Mouse (Mus musculus) midbrain, embryonic 10.5 days (tissue): Measurements from ENCODE around the gene Gpr1. TPM values are rescaled to one million over a fixed set of nuclear protein-coding genes. Genes with fewer than 3 reads are reported as not detected.

Experiments used
- DNase-seq: peaks from one replicate; pipeline ENCODE4 v3.0.0-alpha.2; 2017; ENCODE audit warnings: low spot score
- H3K27ac ChIP-seq: fragments of 300-500 bp; sonication (generic); replicated peaks from 2 replicates; pipeline ENCODE4 v1.5.1; 2016; ENCODE audit warnings: mild to moderate bottlenecking
- H3K27me3 ChIP-seq: fragments of 300-500 bp; sonication (generic); 2 replicates; pipeline ENCODE4 v1.6.1; 2016; ENCODE audit warnings: low read depth, mild to moderate bottlenecking; ENCODE audit not compliant: poor library complexity, severe bottlenecking
- H3K36me3 ChIP-seq: fragments of 300-500 bp; sonication (generic); 2 replicates; pipeline ENCODE4 v1.6.1; 2016; ENCODE audit warnings: mild to moderate bottlenecking, moderate library complexity
- H3K4me1 ChIP-seq: fragments of 300-500 bp; sonication (generic); 2 replicates; pipeline ENCODE4 v1.6.1; 2016
- H3K4me3 ChIP-seq: fragments of 300-500 bp; sonication (generic); 2 replicates; pipeline ENCODE4 v1.5.1; 2016; ENCODE audit warnings: mild to moderate bottlenecking, moderate library complexity
- H3K9me3 ChIP-seq: fragments of 300-500 bp; sonication (generic); replicated peaks from 2 replicates; pipeline ENCODE4 v1.6.1; 2016; ENCODE audit warnings: mild to moderate bottlenecking
- WGBS: fragments of 180-500 bp; shearing (Covaris S2); methylation state at CpG from one replicate; pipeline ENCODE4 v1.1.7; 2016; 5-methylcytosine and 5-hydroxymethylcytosine counted together
- polyA plus RNA-seq: library from polyadenylated mRNA; unstranded; fragments of >200 nt; fragmentation: Nextera tagmentation; extraction: Ambion mirVana; gene quantifications from 2 replicates; pipeline ENCODE4 v1.2.1, GENCODE M21; 2016

The Gpr1 gene
- polyA plus RNA-seq, 1 experiment from 2014 or later: 0.25 TPM

DNA sequence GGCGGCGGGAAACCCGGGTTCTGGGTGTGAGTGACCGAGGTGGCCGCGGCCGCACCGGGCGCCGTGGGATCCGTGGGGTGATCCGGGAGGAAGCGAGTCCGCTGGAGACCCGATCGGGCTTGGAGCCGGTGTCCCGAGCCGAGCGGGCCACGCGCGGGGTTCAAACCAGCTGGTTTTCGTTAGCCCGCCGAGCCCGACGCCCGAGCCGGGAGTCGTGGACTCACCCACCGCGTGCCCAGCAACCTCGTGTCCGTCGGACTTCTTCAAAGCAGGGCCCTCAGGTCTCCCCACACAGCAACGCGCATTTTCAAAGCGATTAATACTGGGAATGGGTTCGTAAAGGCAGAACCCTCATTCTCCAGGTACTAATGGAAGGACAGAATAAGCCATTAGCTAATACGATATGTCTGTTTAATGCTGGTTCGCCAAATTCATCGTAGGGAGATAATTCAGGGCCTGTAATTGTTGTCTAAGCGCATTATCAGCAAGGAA is 34.1 kb upstream of the Gpr1 start:
- DNase-seq: peak; percentile 66
- 2% methylated on average over 44 of the region's 44 CpGs for WGBS

DNA sequence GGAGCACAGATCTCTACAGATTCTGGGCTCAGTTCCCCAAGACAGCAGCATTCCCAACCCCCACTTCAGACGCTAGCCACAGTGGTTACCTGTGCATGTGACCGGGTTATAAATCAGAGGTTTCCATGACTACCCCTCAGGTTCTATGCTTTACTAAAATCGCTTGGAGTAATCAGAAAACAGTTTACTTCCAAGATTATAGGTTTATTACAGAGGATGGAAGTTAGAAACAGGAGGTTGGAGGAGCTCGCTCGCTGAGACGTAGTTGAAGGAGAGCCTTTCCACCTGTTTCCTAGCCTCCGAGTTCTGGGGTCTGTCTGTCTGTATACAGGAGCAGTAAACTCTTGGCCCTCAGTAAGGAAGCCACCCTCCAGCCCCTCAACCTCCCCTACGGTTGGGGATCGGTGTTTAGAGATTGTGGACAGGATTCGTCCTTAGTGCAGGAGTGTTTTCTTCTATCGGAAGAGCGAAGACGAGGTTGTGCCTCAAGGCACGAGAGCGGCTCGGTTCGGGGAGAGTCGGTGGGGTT is 33.6 kb upstream of the Gpr1 start:
- Histone ChIP-seq H3K9me3 (no peaks in the 10 kb centered on the region), H3K4me1 (peaks cover 45% of the 10 kb centered on the region), H3K4me3 (peak overlapping the region; percentile 49), H3K36me3 (no peaks in the 10 kb centered on the region), H3K27ac (peak overlapping the region; percentile 87), H3K27me3 (peaks cover 82% of the 10 kb centered on the region)
- under 1% methylated on average over 18 of the region's 18 CpGs for WGBS
- DNase-seq: peak; percentile 65

More for the DNA sequence above, 34.1 kb upstream of the Gpr1 start:
- H3K36me3 ChIP-seq: no peaks in the 10 kb centered on the region
- H3K9me3 ChIP-seq: no peaks in the 10 kb centered on the region
- H3K4me3 ChIP-seq: peak overlapping the region; percentile 49
- peaks cover 86% of the 10 kb centered on the region for H3K27me3 ChIP-seq
- H3K4me1 ChIP-seq: peaks cover 51% of the 10 kb centered on the region
- H3K27ac ChIP-seq: peak overlapping the region; percentile 87

DNA sequence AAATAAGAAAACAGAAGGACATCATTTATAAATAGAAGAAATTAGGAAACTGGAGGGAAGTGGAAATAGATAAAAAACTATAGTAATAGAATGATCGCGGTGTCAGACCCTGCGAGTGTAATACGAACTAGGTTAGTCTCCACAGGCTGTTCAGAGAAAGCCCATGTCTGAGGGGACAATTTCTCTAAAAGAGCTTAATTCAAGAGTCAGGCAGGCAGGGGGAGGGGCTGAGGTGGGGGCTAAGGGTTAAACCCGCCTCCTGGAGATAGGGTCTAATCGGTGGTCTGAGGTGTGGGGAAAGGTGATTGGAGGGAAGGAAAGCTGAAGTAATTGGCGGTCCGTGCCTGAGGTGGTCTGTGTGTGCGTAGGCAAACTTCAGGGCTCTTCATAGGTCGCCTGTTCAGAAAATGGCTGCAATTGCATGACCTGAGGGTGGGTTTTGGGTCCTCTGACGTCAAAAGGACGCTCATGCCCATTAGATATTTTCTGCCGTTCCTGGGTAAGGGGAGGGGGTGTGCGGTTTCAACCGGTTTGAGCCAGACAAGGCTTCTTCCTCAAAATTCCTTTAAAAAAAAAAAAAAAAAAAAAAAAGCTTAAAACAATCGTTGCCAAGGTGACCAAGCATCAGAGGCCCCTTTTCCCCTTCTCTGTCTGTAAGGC is 32.6 kb upstream of the Gpr1 start:
- DNase-seq: peak; percentile 81
- Histone ChIP-seq H3K27ac (peak overlapping the region; percentile 87), H3K4me1 (peaks cover 36% of the 10 kb centered on the region), H3K27me3 (peaks cover 73% of the 10 kb centered on the region), H3K36me3 (no peaks in the 10 kb centered on the region), H3K9me3 (no peaks in the 10 kb centered on the region), H3K4me3 (peak overlapping the region; percentile 49)
- WGBS: 1% methylated on average over 16 of the region's 16 CpGs

DNA sequence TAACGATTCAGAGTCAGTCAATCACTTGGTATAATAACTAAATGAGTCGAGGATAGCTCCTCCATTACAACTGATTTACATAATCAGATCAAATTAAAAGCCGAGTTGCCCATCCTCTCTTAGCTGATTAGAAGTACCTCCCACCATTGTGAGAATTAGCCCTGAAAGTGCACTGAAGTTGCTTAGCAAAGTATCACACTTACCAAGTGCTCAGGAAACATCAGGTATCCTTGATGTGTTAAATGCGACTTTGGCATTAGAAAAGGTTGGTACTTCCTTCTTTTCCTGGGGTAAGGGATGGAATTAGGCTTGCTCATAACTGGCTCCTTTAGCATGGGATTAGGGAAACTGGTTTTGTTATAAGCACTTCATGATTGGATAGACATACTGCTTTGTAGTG is 29.5 kb upstream of the Gpr1 start:
- no peaks in the 10 kb centered on the region for H3K36me3 ChIP-seq
- 53% methylated on average over 4 of the region's 4 CpGs for WGBS
- DNase-seq: no peak
- H3K9me3 ChIP-seq: no peaks in the 10 kb centered on the region
- peaks cover 26% of the 10 kb centered on the region for H3K4me1 ChIP-seq
- peaks cover 42% of the 10 kb centered on the region for H3K27me3 ChIP-seq
- no peak overlapping the region for H3K27ac ChIP-seq
- no peak overlapping the region for H3K4me3 ChIP-seq

DNA sequence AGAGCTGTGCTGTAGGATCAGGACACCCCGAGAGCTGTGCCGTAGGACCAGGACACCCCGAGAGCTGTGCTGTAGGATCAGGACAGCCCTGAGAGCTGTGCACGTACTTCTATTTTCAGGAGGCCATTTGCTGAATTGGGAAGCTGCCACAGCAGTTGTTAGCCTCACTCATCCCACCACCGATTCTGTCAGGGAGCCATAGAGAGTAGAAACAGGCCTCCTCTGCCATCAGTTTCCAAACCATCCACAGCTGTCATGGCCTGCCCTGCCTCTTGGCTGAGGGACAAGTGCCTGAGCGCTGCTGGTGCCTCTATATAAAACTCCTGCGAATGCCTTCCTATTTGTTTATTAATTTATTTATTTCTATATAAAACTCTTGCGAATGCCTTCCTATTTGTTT is 25.4 kb upstream of the Gpr1 start:
- H3K4me3 ChIP-seq: no peak overlapping the region
- H3K36me3 ChIP-seq: no peaks in the 10 kb centered on the region
- no peak for DNase-seq
- H3K4me1 ChIP-seq: peaks cover 15% of the 10 kb centered on the region
- H3K9me3 ChIP-seq: no peaks in the 10 kb centered on the region
- peaks cover 4% of the 10 kb centered on the region; the same call in 1 of the 2 replicates for H3K27me3 ChIP-seq
- no peak overlapping the region for H3K27ac ChIP-seq
- WGBS: 87% methylated on average over 8 of the region's 8 CpGs

DNA sequence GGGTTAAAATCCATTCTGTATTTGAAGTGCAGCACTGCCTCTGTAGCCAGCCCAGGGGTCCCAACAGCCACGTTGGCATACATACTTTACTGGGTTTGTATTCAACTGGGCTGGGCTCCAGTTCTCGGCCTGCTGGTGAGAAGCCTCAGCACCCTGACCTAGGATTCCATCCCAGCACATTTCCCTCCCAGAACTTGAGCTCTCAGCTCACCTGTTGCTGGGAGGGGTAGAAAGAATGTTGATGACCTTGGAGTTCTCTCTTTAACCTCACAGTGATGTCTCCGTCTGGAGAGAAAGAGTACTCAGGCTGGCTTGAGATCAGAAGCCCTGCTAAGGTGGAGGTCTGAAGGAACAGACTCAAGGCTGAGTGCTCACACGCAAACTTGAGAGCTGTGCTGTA is 25.0 kb upstream of the Gpr1 start:
- Histone ChIP-seq H3K27me3 (peaks cover 4% of the 10 kb centered on the region; the same call in 1 of the 2 replicates), H3K4me3 (no peak overlapping the region), H3K27ac (no peak overlapping the region), H3K36me3 (no peaks in the 10 kb centered on the region), H3K4me1 (peaks cover 15% of the 10 kb centered on the region), H3K9me3 (no peaks in the 10 kb centered on the region)
- DNase-seq: no peak
- 65% methylated on average over 4 of the region's 4 CpGs for WGBS

DNA sequence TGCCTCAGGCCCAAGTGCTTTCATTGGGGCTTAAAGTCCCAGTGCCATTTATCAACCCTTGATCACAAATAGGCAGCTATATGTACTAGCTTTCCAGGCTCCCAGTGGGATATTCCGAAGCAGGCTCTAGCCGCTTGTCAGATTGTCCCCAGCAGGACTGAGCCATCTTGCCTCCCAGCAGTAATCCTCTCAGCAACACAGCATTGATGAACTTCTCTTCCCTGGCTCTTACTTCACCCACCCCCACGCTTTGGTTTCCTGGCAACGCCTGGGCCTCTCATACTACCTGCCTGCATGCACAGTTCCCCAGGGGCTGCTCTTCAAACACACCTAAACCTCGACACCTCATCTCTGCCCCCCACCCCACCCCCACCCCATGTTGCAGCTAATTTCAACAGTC is 23.0 kb upstream of the Gpr1 start:
- Histone ChIP-seq H3K36me3 (no peaks in the 10 kb centered on the region), H3K4me3 (no peak overlapping the region), H3K27me3 (no peaks in the 10 kb centered on the region), H3K27ac (peak overlapping the region; percentile 28; the same call in 1 of the 2 replicates), H3K9me3 (no peaks in the 10 kb centered on the region), H3K4me1 (peaks cover 15% of the 10 kb centered on the region)
- peak; percentile 29 for DNase-seq
- WGBS: 9% methylated on average over 5 of the region's 5 CpGs

DNA sequence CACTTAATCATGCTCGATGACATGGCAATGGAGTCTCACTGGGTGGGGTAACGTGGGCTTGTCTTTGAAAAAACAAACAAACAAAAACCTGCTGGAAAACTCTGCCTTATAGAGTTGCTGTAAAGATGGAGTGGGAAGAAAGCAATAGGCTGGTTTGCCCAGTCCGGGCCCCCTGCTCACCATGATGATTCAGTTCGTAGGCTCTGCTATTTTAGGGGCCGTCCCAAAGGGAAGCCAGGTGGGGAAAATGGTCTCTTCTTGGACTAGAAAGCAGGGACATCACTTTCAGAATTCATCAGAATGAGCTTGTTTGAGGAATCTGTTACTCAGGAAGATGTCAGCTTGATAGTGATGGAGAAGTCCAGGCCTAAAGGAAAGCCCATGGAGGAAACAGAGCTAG is 12.9 kb upstream of the Gpr1 start:
- Histone ChIP-seq H3K4me3 (no peak overlapping the region), H3K27ac (no peak overlapping the region), H3K4me1 (peaks cover 4% of the 10 kb centered on the region; the same call in 1 of the 2 replicates), H3K36me3 (no peaks in the 10 kb centered on the region), H3K9me3 (no peaks in the 10 kb centered on the region; the same call in 1 of the 2 replicates), H3K27me3 (no peaks in the 10 kb centered on the region)
- 89% methylated on average over 5 of the region's 5 CpGs for WGBS
- DNase-seq: no peak

DNA sequence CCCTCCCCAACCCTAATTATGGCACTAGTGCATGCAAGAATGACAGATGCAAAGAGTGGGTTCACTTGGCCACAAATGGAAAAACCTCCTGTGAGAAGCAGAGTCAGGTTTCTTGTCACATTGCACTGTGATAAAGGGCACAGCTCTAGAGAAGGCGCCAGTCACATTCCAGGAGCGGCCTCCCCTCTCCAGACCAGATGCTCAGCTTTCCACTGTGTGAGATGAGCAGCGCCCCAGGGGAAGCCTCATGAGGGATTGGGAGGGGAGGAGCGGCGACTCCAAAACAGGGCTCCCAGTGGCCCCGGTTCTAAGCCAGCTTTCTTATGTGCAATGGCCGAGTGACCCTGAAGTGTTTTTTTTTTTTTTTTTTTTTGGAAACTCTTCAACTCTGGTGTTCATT is 11.5 kb upstream of the Gpr1 start:
- H3K27me3 ChIP-seq: no peaks in the 10 kb centered on the region
- DNase-seq: peak; percentile 29
- peaks cover 4% of the 10 kb centered on the region; the same call in 1 of the 2 replicates for H3K4me1 ChIP-seq
- H3K9me3 ChIP-seq: no peaks in the 10 kb centered on the region; the same call in 1 of the 2 replicates
- H3K27ac ChIP-seq: peak overlapping the region; percentile 38; the same call in 1 of the 2 replicates
- no peak overlapping the region for H3K4me3 ChIP-seq
- no peaks in the 10 kb centered on the region for H3K36me3 ChIP-seq
- 5% methylated on average over 7 of the region's 7 CpGs for WGBS

DNA sequence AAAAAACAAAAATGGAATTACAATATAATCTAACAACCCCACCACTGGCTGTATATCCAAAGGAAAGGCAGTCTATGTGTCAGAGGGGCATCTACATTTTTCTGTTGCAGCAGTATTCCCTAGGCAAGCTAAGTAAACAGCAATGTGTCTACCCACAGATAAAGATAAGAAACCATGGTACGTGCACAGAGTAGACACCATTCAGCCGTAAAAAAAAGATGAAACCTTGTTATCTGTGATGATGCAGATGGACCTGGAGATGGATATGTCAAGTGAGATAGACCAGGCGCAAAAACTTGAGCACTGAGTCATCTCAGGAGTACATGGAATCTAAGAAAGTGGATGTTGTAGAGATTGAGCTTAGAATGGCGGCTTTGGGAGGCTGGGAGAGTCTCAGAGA is 10.7 kb upstream of the Gpr1 start:
- Histone ChIP-seq H3K27me3 (no peaks in the 10 kb centered on the region), H3K27ac (no peak overlapping the region), H3K9me3 (no peaks in the 10 kb centered on the region), H3K4me3 (no peak overlapping the region), H3K4me1 (peaks cover 4% of the 10 kb centered on the region; the same call in 1 of the 2 replicates), H3K36me3 (no peaks in the 10 kb centered on the region)
- DNase-seq: no peak
- 82% methylated on average over 4 of the region's 4 CpGs for WGBS

DNA sequence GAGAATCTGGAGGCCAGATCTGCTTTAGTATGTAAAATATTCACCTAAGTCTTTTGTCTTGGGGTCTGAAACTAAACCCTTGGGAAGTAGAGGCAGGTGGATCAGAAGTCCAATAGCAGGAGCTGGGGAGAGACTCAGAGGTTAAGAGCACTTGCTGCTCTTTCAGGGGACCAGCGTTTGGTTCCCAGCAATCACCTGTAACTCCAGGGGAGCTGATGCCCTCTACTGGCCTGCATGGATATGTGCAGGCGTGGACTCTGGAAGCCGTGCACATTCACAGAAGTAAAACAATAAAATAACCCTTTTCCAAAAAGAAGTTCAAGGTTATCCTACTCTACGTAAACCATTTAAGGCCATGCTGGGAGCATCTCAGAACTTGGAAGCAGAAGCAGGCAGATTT is 4.9 kb upstream of the Gpr1 start:
- no peak for DNase-seq
- Histone ChIP-seq H3K27me3 (peaks cover 8% of the 10 kb centered on the region; the same call in 1 of the 2 replicates), H3K36me3 (no peaks in the 10 kb centered on the region), H3K4me3 (no peak overlapping the region), H3K27ac (no peak overlapping the region), H3K9me3 (0 out of 2 replicates have a peak, but pooled peaks cover 6% of the 10 kb centered on the region), H3K4me1 (peaks cover 7% of the 10 kb centered on the region)
- 94% methylated on average over 4 of the region's 4 CpGs for WGBS

DNA sequence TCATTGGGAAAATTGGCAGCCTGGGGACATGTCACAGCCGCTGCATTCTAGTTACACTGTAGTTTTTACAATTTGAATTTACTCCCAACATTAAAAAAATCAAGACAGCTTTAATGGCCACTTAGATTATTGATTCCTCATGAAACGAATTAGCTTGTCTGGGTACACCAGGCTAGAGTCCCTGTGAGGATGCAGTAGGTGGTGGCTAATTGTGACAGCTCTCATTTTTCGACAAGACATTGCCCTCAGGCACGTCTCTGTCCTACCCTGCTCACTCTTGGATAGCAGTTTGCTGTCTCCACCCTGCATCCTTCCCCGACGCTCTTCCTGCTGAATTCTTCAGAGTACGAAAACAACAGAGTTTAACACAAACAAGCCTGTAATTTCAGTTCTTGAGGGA is 288 bp upstream of the Gpr1 start:
- no peak overlapping the region for H3K4me3 ChIP-seq
- no peaks in the 10 kb centered on the region for H3K36me3 ChIP-seq
- H3K4me1 ChIP-seq: peaks cover 18% of the 10 kb centered on the region
- DNase-seq: no peak
- H3K9me3 ChIP-seq: 0 out of 2 replicates have a peak, but pooled peaks cover 6% of the 10 kb centered on the region
- H3K27ac ChIP-seq: no peak overlapping the region
- peaks cover 23% of the 10 kb centered on the region for H3K27me3 ChIP-seq
- WGBS: 51% methylated on average over 7 of the region's 7 CpGs
